Mouse (Mus musculus) MEL-GATA-1-ER (cell line): ENCODE data around the gene Ppt2.

Experiments
- DNase-seq: peaks from one replicate; pipeline ENCODE4 v3.0.0-alpha.2; 2012; ENCODE audit warnings: low read depth; ENCODE audit errors: extremely low read depth

Gene Ppt2

GRCm38 (mm10) chr17:34639461-34640255, 11.3 kb upstream of the Ppt2 start:
- no peak for DNase-seq

- DNase-seq: no peak
Measured at GRCm38 (mm10) chr17:34637459-34637858, 9.1 kb upstream of the Ppt2 start.

GRCm38 (mm10) chr17:34635671-34636070, 7.4 kb upstream of the Ppt2 start:
- no peak for DNase-seq

GRCm38 (mm10) chr17:34632261-34632691, 4.0 kb upstream of the Ppt2 start:
- peak; percentile 89 for DNase-seq

GRCm38 (mm10) chr17:34631647-34632046, 3.3 kb upstream of the Ppt2 start:
- DNase-seq: no peak

- no peak for DNase-seq
Measured at GRCm38 (mm10) chr17:34630761-34631301, 2.5 kb upstream of the Ppt2 start.

- DNase-seq: no peak
Measured at GRCm38 (mm10) chr17:34629796-34630603, 1.7 kb upstream of the Ppt2 start.

GRCm38 (mm10) chr17:34629221-34629751, 976 bp upstream of the Ppt2 start, which contains the start of gene Prrt1:
Prrt1 (plus strand) TSS chr17:34629533.
- no peak for DNase-seq

GRCm38 (mm10) chr17:34628644-34628967, 296 bp upstream of the Ppt2 start:
- no peak for DNase-seq

GRCm38 (mm10) chr17:34627093-34627942, 992 bp downstream of the Ppt2 start:
- DNase-seq: peak; percentile 94

- no peak for DNase-seq
Measured at GRCm38 (mm10) chr17:34626773-34627092, 1.6 kb downstream of the Ppt2 start.

- no peak for DNase-seq
Measured at GRCm38 (mm10) chr17:34626062-34626772, 2.1 kb downstream of the Ppt2 start.

GRCm38 (mm10) chr17:34624981-34625380, 3.3 kb downstream of the Ppt2 start:
- no peak for DNase-seq

GRCm38 (mm10) chr17:34623161-34623560, 5.1 kb downstream of the Ppt2 start:
- no peak for DNase-seq

GRCm38 (mm10) chr17:34621006-34621405, 7.3 kb downstream of the Ppt2 start:
- DNase-seq: no peak

- DNase-seq: peak; percentile 66
Measured at GRCm38 (mm10) chr17:34618999-34619398, 9.3 kb downstream of the Ppt2 start.

- DNase-seq: no peak
Measured at GRCm38 (mm10) chr17:34615871-34616270, 12.4 kb downstream of the Ppt2 start, which contains the start of gene Egfl8. Egfl8 (minus strand) TSS chr17:34615971.

GRCm38 (mm10) chr17:34613830-34614229, 14.5 kb downstream of the Ppt2 start:
- no peak for DNase-seq

GRCm38 (mm10) chr17:34613054-34613645, 15.2 kb downstream of the Ppt2 start:
- DNase-seq: peak; percentile 66

GRCm38 (mm10) chr17:34611050-34611449, 17.3 kb downstream of the Ppt2 start:
- no peak for DNase-seq
